Mouse (Mus musculus) urinary bladder, postnatal 10 days (tissue): ENCODE data around the gene Zfp219.
"Not testable (repeated sequence)": the region's sequence is repeated elsewhere in the genome, so short reads cannot be mapped to it uniquely, and the experiment has no call there.

Experiments
- DNase-seq: peaks from one replicate; pipeline ENCODE4 v3.0.0; 2022; ENCODE audit warnings: low spot score

Gene Zfp219

DNA sequence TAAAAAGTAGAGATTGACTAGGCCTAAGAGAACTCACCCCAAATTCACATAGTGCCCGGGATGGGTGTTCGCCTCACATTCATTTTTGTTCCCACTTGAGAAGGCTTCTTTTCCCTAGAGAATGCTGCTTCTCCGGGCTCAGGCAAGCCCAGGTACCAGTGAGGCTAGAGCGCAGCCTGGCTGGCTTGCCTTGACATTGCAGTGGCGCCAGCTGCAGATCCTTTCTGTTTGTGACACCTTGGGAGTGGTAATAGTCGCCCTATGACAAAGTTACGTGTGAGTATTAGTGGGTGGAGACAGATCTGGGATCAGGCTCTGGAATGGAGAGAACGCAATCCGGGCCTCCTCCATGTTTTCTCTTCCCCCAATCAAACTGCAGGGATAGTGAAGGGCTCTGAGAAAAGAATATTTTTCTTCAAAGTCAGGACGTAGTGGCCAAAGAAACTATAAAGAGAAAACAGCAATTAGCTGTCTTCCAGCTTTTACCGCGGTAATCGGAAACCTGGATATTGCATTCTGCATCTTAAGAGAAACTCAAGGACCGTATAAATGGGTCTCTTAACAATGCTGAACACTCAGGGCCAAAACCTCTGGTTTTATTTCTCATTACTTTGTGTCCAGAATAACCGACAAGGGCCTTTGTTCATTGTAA lies at the start of gene Zfp219:
Gene Zfp219, minus strand, starts transcription at position 248 of the 652 bp plus-strand sequence.
- DNase-seq = no peak

DNA sequence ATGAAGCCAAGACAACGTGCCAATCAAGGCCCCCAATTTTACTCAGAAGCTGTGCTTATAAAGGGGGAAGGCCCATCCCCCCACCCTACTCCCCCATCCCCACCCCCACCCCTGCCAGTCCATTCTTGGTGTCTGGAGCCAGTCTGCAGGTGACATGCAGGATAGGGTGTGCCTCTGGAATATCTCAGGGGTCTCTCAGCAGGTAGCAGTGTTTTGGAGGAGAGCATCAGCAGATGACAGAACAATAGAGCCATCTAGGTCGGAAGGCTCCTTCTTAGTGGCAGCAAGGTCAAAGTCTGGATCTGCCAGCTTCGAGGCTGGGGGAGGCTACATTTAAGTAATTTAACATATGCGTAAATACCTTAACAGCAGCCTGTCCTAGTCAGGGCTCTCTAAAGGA lies 45.6 kb upstream of the Zfp219 start:
- DNase-seq = no peak

DNA sequence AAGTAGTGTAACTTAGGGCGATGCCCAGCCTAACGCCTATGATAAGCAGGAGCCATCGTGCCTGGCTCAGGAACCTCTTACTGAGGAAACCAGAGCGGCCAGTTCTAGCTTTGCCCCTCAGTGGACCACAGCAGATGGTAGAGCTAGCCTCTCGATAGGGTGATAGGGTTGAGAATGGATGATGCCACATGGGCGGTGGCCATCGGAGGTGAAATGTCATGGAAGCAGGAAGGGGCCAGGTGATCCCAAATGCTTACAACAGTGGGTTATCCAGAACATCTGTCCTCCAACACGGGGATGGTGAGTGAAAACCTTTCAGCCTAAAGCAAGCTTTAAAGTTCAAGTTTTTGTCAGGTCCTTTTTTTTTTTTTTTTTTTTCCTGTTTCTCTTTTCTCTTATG lies 41.3 kb upstream of the Zfp219 start:
- no peak for DNase-seq

DNA sequence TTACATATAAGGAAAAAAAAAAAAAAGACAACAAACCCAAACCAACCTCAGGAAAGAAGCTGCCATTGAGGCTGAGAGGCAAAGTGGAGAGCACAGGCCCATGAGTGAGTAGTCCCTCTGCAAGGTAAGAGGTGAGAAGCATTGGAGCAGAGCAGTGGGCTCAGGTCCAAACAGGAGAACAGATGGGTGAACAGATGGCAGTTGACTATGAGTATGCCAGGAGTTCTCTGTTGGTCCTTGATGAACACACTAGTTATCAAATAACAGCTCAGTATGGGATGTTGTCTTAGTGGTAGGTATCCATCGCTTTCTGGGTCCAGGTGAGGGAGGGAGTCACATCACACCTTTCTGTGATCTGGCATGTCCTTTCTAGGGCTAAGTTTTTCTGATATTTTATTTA lies 40.3 kb upstream of the Zfp219 start:
- no peak for DNase-seq

DNA sequence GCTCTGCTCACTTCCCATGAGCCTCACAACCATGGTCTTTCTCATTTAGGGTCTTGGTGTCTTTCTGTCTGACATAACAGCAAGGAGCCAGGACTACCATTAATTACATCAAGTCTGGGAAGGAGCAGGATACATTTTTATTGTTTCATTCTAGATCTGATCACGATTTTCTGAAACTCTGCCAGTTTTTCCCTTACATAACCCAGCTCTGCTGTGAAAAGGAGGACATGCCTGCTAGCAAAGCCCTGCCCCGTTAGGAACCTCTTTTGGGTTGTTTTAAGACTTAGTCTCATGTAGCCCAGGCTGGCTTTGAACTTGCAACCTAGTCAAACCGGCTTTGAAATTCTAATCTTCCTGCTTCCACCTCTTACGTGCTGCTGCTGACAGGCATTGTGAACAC lies 39.4 kb upstream of the Zfp219 start:
- DNase-seq = no peak

DNA sequence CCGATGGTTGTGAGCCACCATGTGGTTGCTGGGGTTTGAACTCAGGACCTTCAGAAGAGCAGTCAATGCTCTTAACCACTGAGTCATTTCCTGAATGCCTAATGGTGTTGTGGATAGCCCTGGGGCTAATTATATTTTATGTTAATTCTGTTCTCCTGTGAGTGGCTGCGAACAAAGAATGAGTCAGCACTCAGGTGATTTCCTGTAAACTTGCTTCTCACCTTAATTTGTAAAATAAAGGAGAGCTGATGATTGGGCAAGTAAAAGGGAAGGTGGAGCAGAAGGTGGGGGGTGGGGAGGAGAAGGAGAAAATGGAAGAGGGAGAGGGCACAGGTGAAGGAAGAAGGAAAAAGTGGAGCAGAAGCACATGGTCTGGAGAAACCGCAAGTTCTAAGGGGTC lies 32.2 kb upstream of the Zfp219 start:
- DNase-seq = not testable (repeated sequence)

DNA sequence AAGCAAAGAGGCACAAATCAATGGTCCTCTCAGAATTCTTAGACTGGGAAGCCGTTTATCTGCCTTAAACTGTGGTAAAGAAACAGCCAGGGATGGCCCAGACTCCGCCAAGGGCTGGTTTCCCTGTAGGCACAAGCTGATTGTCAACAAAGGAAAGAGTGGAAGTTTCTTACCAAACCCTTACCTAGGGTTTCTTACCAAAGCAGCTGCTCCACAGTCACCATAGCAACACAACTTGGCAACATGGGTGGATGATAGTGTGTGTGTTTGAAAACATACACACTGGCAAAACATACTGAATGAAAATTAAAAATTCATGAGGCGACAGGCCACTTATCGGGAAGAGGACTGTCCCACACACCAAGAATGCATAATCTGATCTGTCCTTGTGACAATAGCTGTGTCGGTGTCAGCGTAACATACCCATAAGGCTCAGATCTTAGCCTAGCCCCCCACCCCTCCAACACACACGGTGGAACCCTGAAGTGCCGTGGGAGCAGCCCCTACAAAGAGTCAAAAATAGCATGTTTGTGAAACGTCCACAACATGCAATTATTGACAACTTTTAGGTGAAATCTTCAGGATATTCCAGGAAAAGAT lies 25.5 kb upstream of the Zfp219 start:
- no peak for DNase-seq

DNA sequence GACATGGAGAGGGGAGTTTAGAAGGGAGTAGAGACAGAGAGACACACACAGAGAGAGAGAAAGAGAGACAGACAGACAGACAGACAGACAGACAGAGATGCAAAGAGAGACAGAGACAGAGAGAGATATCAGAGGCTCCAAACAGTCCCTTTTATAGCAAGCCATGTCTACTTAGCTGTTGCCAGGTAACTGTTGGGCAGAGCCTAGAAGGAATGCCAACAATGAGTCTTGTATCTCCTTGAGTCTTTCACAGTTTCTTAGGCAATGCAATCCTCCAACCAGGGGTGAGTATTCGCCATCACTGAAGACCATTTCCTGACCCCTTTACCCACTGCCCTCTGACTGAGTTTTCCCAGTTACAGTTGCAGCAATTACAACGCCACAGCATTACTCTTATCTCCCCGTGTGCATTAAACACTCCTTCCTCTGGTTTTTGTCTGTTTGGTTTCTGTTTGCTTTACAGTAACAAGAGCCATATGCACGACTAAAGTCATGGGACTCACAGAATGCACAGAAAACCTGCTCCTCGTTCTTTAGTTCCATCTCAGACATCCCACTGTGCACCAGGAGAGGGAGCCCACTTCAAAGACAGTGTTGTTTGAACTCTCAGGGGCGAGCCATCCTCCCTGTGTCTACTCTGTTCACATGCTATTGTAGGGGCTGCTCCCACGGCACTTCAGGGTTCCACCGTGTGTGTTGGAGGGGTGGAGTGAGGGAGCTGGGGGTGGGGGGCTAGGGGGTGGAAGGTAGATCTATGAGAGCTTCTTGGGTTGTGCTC lies 24.6 kb upstream of the Zfp219 start:
- no peak for DNase-seq

DNA sequence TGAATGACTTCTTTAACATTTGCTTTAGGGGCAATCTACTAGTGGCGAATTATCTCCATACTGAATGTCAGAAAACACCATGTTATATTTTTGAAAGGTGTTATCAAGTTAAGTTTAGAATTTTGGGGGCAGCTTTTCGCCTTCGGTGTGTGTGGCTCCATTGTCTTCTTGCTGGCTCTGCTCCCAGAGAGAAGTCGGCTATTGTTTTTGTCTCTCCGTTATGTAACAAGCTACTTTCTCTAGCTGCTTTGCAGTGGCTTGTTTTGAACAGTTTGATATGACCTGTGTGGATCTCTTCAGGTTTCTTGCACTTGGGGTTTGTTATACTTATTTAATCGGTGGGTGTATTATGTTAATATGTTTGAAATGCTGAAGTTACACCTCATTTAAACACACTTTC lies 22.9 kb upstream of the Zfp219 start:
- DNase-seq = no peak

DNA sequence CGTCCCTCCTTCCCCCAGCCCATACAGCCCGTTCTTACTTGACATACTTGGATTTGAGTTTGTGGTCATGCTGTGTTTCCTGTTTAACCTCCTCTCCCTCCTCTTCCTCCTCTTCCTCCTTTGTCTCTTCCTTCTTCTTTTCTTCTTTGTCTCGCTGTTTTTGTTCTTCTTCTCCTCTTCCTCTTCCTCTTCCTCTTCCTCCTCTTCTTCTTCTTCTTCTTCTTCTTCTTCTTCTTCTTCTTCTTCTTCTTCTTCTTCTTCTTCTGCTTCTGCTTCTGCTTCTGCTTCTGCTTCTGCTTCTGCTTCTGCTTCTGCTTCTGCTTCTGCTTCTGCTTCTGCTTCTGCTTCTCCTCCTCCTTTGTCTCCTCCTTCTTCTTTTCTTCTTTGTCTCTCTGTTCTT lies 21.8 kb upstream of the Zfp219 start, which contains the start of gene Olfr221:
Gene Olfr221, minus strand, starts transcription at position 101 of the 400 bp plus-strand sequence.
- not testable (repeated sequence) for DNase-seq

DNA sequence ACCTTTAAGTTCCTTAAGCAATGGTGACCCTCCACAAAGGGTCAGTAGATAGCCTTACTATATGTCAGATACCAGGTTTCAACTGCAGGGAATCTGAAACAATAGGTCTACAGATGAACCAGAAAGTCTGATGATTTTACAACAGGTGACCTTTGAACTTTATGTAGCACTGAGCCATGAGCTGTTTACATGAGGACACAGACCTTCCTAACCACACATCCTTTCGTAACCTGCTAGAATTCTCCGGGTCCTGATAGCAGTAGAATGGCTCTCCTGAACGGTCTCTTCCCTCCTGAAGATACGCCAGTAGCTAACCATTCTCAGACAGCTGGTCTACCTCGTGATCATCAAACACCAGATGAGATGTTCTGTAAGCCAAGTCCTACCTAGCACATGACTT lies 18.8 kb upstream of the Zfp219 start:
- DNase-seq = no peak

DNA sequence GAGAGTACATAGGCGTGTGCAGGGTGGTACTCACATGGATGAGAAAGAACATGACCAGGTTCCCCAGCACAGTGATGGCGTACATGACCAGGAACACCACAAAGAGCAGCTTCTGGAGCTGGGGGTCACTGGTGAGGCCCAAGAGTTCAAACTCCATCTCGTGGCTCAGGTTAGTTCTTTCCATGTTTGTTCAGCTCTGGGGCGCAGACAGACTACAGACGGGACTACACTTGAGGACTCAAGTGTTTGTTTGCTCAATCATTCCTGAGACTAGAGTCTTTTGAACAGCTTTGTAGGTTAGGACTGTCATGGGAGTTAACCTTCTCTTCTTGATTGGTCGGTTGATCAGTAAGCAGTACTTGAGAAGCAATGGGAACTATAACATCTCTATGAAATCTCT lies 15.4 kb upstream of the Zfp219 start:
- DNase-seq = no peak

DNA sequence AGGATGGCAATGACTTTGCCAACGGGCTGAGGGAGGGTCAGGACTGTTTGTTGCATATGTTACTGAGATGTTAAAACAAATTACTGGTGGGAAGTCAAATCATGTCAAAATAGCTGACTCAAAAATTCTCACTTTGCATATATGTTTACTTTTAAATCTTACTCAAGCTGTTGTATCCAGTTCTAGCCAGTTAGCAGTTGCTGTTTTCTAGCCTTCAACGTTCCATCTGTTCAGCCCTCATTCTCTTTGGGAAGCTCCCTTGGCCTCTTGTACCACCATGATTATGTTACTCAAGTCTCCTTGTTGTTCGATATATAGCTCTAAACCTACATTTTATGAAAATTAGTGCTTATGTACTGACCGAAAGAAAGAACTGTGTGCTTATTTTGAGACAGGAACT lies 5.8 kb upstream of the Zfp219 start:
- no peak for DNase-seq

DNA sequence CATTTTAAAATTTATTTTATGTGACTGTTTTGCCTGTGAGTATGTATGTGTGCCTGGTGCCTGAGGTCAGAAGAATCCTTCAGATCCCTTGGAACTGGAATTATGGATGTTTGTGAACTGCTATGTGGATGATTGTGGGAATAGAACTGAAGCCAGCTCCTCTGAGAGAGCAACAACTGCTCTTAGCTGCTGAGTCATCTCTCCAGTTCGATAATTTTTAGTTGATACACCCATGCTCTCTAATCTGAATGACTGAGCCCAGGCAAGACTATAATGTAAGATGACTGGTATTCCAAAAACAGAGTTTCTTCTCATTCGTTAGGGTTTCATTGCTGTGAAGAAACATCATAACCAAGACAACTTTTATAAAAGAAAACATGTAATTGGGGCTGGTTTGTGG lies 3.6 kb upstream of the Zfp219 start:
- no peak for DNase-seq

DNA sequence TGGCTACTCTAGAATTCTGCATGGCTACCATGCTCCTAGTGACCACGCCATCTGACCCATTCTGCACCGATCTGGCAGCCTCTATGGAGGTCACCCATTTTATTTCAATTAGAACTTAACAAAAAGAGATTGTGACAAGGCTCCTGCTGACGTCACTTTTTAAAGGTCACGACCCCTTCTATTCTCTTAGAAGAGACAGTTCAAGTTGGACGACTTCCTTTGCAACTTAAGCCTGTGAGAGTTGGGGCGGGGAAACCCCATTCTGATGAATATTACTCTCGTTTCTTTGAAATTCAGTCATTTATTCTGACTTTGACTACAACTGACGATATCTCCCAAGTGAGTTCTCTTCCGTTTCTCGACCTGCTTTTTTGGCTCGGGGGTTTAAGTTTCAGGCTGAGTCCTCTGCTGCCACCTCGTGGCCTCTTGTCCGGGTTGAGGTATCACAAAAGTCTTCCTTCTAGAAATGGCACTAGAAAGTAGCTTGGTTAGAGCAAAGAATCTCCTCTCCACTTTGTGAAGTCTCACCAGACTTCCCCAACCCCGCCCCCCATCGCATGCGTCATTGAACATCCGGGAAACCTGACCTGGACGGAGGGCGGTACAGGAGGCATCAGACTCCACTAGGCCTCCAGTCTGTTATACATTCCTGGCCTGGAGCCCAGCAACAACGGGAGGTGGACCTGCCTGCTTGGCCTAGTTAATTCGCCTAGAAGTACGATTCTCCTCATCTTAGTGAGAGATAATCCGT lies 2.4 kb upstream of the Zfp219 start:
- peak; percentile 74 for DNase-seq

DNA sequence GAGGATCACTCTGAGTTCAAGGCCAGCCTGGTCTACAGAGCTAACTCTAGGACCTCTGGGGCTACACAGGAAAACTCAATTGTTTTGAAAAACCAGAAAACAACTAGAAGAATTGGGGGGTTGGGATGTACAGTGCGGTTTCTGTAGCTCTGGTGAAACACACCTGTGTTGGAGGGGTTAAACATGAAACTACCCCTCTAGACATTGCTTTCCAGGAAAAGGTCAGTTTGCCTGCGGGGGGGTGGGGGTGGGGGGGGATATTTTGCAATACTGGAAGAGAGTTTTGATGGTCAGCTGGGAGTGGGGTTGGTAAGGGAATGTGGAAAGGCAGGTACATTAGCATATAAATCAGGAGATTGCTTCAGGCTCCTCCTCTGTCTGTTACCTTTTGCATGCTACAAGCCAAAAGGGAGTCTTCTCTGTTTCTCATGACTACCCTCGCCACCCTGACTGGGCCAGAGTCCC lies 1.7 kb upstream of the Zfp219 start:
- no peak for DNase-seq

DNA sequence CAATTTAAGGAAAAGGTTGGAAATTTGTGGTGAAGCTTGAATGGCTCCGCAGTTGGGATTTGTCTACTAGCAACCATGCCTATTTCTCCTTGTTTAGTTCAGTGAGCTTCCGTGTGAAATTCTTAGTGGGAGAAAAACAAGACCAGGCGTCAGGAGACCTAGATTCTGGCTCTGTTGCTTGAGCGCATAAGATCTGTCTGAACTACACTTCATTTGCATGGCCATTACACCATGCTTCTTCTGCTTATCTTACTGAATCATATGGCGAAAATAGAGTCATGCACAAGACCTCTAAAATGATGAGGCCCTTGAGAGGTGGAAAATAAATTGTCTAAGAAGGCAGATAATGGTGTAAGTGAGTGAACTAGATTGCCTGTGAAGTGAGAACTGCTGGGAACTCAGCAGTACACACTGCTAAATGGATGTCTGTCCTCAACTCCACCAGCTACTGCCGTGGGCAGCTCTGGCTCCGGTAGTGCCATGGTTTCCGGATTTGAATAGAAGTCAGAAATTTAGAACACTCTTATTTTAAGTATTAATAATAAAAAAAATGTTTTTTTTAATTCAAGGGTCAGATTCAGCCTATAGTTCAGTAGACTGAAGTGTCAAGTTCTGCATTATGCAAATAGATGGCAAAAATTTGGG lies 1.2 kb upstream of the Zfp219 start:
- DNase-seq = no peak

DNA sequence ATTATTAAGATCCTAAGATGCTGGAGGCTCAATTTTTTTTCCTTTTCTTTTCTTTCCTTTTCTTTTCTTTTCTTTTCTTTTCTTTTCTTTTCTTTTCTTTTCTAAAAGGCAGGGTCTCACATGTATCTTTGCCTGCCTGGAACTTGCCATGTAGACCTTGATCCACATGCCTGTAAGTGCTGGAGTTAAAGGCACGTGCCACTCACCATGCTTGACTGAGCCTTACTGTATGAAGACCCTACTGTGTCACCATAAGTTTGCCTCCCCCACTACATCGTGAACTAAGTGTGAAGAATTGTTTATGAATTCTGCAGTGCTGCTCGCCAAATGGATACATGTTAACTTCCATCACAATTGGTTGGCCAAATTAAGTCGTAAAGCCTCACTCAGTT lies 601 bp upstream of the Zfp219 start:
- DNase-seq = no peak

DNA sequence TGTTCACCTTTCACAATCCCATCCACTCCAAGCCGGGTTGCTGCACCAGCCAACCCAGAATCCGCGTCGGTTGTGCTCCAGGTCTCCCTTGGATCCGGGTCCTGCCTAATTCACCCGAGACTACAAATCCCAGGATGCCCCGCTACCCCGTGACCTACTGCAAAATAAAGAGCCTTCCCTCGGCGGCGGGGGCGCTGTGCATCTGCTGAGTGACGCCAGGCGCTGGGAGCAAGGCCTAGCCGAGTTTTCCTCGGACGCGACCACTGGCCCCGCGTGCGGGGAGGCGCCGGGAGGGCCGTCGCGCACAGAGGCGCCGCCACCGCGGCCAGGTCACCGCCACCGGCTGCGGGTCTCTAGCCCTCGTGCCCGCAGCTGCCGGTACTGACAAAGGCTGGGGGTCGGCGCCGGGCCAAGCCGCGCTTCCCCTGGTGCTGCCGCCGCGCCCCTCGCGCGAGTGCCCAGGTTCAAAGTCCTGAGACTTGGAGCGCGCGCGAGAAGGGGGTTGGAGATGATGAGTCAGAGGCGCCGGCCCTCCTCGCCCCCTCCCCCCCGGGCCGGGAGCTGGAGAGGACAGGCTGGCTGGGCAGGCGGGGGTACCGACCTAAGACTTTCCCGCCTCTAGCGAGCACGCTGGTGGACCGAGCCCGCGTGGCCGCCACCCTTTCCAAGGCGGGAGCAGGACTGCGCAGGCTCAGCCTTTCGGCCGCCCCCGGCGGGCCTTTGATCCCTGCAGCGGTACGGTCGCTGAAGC lies 768 bp downstream of the Zfp219 start:
- peak; percentile 92 for DNase-seq

DNA sequence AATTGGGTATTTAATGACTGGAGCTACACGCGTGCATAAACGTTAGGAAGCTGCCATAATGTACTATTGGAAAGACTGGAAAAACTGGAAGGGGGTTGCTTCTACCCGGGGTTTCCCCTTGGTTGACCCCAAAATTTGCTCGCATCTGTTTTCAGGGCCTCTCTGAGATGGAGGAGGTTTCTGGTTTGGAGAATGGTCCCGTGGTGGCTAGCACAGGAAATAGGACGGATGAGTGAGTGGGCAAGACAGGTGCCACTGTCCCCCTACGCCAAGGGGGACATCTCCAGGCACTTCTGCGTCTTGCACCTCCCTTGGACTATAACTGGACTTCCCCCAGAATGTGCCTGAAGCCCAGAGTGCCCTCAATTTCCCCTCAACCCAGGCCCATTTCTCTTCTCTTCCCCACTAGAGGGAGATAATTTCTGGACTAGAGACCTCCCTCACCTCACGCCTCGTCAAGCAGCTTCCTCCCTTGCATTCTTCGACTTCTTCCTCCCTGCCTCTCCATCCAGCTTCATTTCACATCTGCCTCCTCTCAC lies 1.4 kb downstream of the Zfp219 start:
- DNase-seq = no peak
